Mouse (Mus musculus) lung, postnatal 0 days (tissue): ENCODE data around the gene Pi4k2b.

Experiments
- CTCF ChIP-seq: IDR thresholded peaks from 2 replicates; pipeline ENCODE4 v1.5.1; 2016; ENCODE audit warnings: antibody characterized with exemption, mild to moderate bottlenecking
- EP300 ChIP-seq: IDR thresholded peaks from 2 replicates; pipeline ENCODE4 v1.6.1; 2016; ENCODE audit warnings: antibody characterized with exemption, mild to moderate bottlenecking, control low read depth

DNA sequence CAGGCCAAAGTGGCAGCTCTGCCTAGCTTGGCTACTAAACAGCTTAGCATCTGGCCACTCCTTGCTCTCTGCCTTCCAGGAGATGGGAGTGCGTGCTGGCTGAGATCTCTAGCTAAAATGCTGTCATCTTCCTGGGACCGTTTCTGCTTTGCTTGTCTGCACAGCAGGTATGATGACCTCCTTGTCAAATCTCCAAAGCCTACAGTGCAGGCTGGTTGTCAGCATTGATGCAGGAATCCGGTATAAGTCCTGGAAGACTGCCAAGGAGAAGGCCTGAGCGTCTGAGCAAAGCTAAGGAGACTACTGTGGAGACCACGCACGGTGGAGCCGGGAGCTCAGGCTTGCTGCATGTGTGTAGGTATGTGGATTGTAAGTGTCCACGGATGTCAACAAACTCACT, 33.9 kb downstream of the Pi4k2b start, which contains the start of gene Zcchc4:
- TF ChIP-seq CTCF (no peak), EP300 (no peak)
